Mouse (Mus musculus) bone marrow, adult 2 months (tissue): ENCODE results near the gene Tyro3. TPM values are rescaled to one million over a fixed set of nuclear protein-coding genes. Genes with fewer than 3 reads are reported as not detected.

Experiments used
- H3K27ac ChIP-seq: fragments of 200-500 bp; 2 replicates; pipeline ENCODE4 v1.5.1; 2012; ENCODE audit warnings: low read depth, mild to moderate bottlenecking, control low read depth, inconsistent platforms, low read length; ENCODE audit not compliant: control insufficient read depth, poor library complexity, insufficient read depth
- H3K4me1 ChIP-seq: fragments of 200-500 bp; 2 replicates; pipeline ENCODE4 v1.6.1; 2011; ENCODE audit warnings: low read length; ENCODE audit not compliant: control insufficient read depth, insufficient read depth
- H3K4me3 ChIP-seq: fragments of 200-500 bp; replicated peaks from 2 replicates; pipeline ENCODE3; 2011; ENCODE audit warnings: mild to moderate bottlenecking, low read depth, low read length, control low read depth; ENCODE audit not compliant: control insufficient read depth
- CTCF ChIP-seq: fragments of 200-500 bp; IDR thresholded peaks from 2 replicates; pipeline ENCODE4 v1.5.1; 2011; ENCODE audit warnings: low read length, control low read depth; ENCODE audit not compliant: control insufficient read depth, insufficient read depth
- POLR2A ChIP-seq: fragments of 200-500 bp; IDR thresholded peaks from 2 replicates; pipeline ENCODE4 v1.6.1; 2011; ENCODE audit warnings: low read depth, mild to moderate bottlenecking, control low read depth, low read length, borderline replicate concordance; ENCODE audit not compliant: control insufficient read depth
- WGBS: fragments of 180-500 bp; shearing (Covaris S2); methylation state at CpG from one replicate; pipeline ENCODE4 v1.1.7; 2018; 5-methylcytosine and 5-hydroxymethylcytosine counted together
- polyA plus RNA-seq: library from polyadenylated mRNA; stranded (reverse); fragments of >200 nt; gene quantifications from 2 replicates; pipeline ENCODE4 v1.2.4, GENCODE M21; 2011; ENCODE audit warnings: low replicate concordance; ENCODE audit not compliant: missing spikeins, insufficient read depth, insufficient read length

The Tyro3 gene
- polyA plus RNA-seq, 1 experiment: 0.75 TPM

DNA sequence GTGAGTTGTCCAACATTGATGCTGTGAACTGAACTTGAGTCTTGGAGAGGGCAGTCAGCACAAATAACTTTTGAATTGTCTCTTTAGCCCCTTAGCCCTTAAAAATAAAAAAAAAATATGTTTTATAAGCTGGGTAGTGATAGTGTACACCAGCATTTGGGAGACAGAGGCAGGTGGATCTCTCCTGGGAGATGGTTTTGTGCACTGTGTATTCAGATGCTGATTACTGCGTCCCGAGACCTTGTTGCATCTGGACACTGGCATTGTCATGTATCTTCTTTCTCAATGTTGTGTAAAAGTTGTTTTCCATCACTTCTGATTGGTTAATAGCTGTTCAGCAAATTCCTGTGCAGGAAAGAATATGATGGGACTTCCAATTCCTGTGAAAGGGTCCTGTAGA lies 59.8 kb downstream of the Tyro3 start:
- no peak overlapping the region for H3K4me3 ChIP-seq
- no peak overlapping the region for H3K27ac ChIP-seq
- no peak for TF ChIP-seq POLR2A
- H3K4me1 ChIP-seq: no peaks in the 10 kb centered on the region
- WGBS: 81% methylated on average over 2 of the region's 2 CpGs

DNA sequence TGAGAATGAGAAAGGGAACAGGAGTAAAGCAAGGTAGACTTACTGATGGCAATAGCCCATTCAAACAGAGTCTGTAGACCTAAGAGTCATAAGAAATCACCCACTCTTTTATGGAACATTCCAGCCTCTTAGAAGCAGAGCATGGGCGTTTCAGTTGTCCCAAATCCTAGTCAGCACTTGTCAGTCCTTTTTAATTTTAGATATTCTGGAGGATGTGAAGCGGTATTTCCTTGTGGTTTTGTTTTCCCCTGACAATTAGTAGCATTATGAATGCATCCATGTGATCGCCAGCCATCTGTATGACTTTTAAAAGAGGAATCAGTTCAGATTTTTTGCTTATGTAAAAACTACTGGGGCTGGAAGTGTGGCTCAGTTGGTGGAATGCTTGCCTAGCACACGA lies 67.0 kb downstream of the Tyro3 start:
- no peak for TF ChIP-seq POLR2A
- TF ChIP-seq CTCF: no peak
- 56% methylated on average over 4 of the region's 4 CpGs for WGBS
- no peak overlapping the region for H3K4me3 ChIP-seq
- no peak overlapping the region for H3K27ac ChIP-seq
- no peaks in the 10 kb centered on the region for H3K4me1 ChIP-seq

Other genes with a start within 250 kb of the Tyro3 start
- gene Nusap1, start 179.4 kb upstream of the Tyro3 start, polyA plus RNA-seq: 62.0 and 65.0 TPM in 2 replicates
- 13.0 and 22.2 TPM in 2 replicates for gene Oip5, start 179.3 kb upstream of the Tyro3 start, polyA plus RNA-seq
- 5.3 and 7.8 TPM in 2 replicates for gene Ndufaf1, start 134.9 kb upstream of the Tyro3 start, polyA plus RNA-seq
- 14.6 and 18.3 TPM in 2 replicates for gene Rtf1, start 122.7 kb upstream of the Tyro3 start, polyA plus RNA-seq
- not detected in 2 replicates for gene Itpka, start 55.4 kb upstream of the Tyro3 start, polyA plus RNA-seq
- 0.47 and 1.3 TPM in 2 replicates for gene Ltk, start 37.3 kb upstream of the Tyro3 start, polyA plus RNA-seq
- 5.9 and 12.6 TPM in 2 replicates for gene Rpap1, start 10.2 kb upstream of the Tyro3 start, polyA plus RNA-seq
- gene Mga, start 99.5 kb downstream of the Tyro3 start, polyA plus RNA-seq: 11.3 and 22.1 TPM in 2 replicates
- gene Mapkbp1, start 175.0 kb downstream of the Tyro3 start, polyA plus RNA-seq: 2.1 and 6.6 TPM in 2 replicates
- 4.7 and 13.0 TPM in 2 replicates for gene Jmjd7, start 229.8 kb downstream of the Tyro3 start, polyA plus RNA-seq
- gene Gm28042, start 229.8 kb downstream of the Tyro3 start, polyA plus RNA-seq: 0.70 and 1.5 TPM in 2 replicates
- 0.61 and 3.3 TPM in 2 replicates for gene Pla2g4b, start 235.7 kb downstream of the Tyro3 start, polyA plus RNA-seq